Mouse (Mus musculus) embryo, embryonic 10.5 days (tissue): ENCODE measurements around the gene Hspa1a.

Experiments
- DNase-seq: peaks from one replicate; pipeline ENCODE4 v3.0.0-alpha.2; 2015; ENCODE audit warnings: low spot score

Hspa1a gene

DNA sequence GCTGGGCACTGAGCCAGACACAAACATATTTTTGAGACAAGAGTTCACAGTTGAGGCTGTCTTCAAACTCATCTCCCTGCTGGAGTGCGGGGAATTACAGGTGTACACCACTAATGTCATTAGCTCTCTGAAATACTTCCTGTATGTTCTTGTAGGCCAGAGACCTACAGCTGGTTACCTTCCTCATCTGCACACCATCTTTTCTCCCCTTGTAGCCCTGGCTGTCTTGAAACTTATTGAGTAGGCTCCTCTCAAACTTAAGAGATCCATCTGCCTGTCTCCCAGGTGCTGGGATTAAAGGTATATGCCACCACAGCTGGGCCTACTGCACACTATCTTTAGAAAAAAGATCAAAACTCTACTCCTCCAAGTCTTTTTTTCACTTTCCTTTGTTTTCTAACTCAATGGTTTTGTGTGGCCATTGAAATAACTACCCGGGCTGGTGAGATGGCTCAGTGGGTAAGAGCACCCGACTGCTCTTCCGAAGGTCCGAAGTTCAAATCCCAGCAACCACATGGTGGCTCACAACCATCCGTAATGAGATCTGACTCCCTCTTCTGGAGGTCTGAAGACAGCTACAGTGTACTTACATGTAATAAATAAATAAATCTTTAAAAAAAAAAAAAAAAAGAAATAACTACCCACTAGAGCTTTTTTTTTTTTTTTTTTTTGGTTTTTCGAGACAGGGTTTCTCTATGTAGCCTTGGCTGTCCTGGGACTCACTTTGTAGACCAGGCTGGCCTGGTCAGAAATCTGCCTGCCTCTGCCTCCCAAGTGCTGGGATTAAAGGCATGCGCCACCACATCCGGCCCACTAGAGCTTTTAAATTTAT, 23.0 kb downstream of the Hspa1a start:
- peak; percentile 27 for DNase-seq

DNA sequence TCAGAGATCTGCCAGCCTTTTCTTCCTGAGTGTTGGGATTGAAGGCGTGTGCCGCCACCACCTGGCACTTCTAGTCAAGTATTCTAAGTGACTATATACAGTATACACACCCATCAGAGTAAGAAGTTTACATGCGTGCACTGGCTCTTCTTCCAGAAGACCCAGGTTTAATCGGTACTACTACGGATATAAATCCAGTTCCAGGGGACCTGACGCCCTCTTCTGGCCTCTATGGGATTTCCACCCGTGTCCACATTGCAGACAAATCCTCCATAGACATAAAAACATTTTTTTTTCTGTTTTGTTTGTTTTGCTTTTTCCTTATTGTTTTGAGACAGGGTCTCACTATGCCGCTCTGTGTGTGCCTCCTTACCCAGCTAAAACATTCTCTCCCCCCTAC, 24.4 kb downstream of the Hspa1a start:
- peak; percentile 71 for DNase-seq

DNA sequence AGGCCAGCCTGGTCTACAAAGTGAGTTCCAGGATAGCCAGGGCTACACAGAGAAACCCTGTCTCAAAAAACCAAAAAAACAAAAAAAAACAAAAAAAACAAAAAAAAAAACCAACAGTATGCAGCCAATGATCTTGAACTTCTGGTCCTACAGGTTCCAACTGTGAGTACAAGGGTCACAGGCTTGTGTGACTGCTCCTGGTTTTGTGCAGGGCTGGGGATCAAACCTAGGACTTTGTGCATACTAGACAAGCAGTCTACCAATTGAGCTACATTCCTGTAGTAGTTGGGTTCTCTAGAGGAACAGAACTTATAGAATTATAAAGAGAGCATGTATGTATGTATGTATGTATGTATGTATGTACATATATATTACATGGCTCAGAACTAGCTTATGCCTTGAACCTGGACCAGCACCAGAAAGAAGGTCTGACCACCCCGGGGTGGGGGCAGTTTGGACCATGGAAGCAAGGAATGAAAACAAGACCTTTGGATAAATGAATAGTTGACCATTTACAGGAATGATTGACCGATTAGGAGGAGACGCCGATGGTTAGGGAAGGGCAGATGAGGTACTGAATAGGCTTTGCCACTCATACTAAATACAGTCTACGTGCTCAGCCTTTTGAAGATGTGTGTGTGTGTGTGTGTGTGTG, 25.3 kb downstream of the Hspa1a start:
- DNase-seq, result no peak

DNA sequence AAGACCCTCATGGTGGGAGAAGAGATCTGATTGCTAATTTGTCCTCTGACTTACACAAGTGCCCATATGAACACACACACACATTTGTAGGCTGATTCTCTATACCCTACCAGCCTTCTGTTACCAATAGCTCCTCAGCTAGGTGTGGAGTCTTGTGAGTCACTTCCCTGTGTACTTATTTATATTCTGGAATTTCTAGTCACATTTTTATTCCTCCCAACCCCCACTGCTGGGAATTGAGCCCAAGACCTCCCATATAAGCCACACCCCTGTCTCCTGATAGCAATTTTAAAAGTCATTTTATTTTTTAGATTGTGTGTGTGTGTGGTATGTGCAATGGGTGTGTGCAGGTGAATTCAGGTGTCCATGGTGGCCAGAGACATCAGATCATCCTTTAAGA, 27.6 kb downstream of the Hspa1a start:
- DNase-seq, result no peak

DNA sequence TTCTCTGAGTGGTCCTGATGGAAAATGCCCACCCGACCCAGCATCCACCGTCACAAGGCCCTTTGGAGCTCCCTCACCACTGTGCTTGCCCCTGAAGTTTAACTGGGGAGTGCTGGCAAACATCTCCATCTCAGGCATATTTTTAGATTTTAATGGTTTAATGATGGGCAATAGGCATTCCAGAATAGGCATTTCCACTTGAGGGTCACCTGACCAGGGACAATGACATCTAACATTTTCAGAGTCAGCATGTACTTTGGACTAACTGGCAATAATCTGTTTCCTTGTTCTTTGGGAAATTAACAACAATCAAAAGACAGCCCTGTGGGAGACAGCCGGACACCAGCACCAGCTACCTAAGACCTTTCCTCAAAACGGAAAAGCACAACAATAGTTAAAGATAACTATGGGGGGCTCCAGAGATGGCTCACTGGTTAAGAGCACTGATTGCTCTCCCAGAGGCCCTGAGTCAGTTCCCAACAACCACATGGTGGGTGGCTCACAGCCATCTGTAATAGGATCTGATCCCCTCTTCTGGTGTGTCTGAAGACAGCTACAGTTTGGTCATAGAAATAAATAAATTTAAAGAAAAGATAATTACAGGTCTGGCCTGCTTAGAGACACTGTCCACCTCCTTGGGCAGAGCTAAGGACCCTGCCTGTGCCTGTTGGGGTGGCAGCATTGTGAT, 28.7 kb downstream of the Hspa1a start:
- DNase-seq, result no peak

DNA sequence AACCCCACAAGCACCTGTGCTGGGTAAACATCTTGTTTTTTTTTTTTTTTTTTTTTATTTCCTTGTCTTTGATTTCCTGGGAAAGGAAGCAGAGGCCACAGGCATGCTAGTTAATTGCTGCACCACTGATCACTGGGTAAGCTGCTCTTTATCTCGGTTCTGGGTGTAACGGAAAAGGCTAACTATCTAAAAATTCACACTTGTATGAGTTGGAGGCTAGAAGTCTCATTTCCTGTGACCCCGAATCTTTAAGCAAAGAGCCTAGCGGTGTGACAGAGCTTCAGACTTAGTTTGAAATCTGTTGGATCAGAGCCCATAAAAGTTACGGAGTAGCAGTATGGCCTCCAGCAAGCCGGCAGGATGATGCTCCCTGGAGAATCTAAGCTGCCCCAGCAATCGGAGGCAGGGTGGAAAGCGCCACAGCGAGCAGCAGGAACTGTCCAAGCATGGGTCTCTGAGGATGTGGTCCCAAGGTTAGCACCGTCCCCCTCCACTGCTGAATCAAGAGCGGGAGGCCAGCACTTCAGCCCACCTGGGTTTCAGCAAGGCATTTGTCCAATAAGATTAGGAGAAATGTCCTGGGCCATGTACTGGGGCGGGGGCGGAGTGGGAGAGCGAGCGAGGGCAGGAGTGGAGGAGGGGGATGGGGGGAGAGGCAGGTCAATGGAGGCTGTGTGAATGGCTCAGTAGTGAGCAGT, 30.5 kb downstream of the Hspa1a start:
- DNase-seq, result peak; percentile 67

DNA sequence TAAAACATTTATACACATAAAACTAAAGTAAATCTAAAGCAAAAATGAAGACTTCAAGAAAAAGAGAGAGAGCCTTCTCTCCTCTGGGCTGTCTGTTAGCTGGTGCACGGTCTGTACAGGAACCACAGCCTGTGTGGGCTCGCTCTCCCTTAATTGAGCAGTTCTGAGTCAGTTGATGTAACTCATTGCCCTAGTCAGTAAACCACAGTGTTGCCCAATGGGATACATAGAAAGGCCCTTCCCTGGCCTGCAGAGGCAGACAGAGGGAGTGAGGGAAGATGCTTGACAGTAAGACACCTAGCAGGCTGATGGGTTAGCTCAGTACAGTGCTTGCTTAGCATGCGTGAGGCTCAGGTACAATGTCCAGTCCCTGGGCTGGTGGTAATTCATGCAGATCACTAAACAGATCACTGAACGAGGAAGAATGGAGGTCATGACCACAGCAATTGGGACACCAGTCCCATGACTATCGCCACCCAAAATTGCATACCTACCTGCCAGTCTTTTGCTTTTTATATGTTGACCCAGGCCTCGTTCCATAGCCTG, 33.9 kb downstream of the Hspa1a start:
- no peak for DNase-seq

DNA sequence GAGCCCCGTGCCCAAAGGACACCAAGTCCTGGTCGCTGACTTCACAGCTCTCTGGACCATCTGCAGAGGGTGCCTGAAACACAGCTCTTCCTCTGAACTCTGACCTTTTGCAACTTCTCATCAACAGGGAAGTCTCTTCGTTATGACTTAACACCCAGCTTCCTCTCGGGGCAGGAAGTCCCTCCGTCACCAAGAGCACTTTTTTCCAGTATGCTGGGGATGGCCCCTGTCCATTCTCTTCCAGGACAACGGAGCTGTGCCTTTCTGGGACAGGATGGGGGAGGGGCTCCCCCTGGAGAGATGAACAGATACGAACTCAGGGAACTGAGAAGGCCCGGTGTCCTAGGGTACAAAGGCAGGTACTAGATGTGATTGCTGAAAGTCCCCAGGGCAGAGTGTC, 37.1 kb downstream of the Hspa1a start:
- DNase-seq, result no peak

DNA sequence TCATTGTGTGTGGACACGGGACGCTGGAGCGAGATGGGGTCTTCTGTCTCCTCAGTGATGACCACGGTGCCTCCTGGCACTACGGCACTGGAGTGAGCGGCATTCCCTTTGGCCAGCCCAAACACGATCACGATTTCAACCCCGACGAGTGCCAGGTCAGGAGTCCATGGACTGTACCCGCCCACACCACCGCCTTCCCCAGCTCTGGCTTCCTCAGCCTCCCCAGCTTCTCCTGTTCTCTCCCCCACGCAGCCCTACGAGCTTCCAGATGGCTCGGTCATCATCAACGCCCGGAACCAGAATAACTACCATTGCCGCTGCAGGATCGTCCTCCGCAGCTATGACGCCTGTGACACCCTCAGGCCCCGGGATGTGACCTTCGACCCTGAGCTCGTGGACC, 37.9 kb downstream of the Hspa1a start:
- DNase-seq, result no peak

DNA sequence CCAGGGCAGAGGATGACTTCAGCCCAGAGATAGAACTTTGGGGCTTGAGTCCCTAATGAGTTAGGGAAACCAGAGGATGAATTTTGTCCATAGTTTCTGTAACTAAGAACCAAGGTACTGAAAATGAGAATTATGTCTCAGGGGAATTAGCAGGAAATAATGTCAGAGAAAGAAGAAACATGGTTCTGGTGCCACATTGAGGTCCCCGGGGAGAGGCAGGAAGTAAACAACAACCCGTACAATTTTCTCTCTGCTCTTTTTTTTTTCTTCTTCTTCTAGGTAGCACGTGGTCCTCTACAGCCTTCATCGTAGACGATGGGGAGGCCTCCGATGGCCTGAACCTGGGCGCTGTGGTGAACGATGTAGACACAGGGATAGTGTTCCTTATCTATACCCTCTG, 39.7 kb downstream of the Hspa1a start:
- DNase-seq, result no peak

DNA sequence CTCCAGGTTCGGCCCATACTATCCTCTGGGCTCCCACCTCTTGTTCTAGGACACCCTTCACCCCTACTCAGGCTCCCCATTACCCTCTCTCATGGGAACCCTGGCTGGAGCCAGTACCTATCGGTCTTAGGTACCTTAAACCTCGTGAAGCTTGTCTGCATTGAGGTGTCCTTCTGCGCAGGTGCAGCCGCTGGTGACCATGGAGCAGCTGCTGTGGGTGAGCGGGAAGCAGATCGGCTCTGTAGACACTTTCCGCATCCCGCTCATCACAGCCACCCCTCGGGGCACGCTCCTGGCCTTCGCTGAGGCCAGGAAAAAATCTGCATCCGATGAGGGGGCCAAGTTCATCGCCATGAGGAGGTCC, 40.2 kb downstream of the Hspa1a start:
- DNase-seq, result peak; percentile 34

DNA sequence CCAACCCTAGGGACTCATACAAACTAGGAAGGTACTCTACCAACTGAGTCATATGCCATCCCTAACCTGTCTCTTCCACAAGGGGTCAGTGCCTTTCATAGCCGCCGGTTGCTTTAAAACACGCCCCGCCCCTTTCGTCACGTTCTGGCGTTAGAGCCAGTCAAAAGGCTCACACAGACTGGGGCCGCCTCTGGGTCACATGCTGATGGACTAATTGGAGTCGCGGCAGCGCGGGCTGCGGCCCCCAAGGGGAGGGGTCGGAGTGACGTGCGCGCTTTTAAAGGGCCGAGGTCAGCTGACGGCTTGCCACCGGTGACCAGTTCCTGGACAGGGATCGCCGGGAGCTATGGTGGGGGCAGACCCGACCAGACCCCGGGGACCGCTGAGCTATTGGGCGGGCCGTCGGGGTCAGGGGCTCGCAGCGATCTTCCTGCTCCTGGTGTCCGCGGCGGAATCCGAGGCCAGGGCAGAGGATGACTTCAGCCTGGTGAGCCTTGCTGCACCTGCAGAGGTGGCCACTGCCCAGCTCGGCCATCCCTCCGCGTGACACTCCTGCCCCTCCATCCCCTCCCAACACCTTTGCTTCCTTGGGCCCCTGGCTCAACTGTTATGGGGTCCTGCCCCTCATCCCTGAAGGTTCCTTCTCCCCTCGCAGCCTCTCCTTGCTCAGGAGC, 40.8 kb downstream of the Hspa1a start, which contains the start of gene Neu1:
Neu1 (plus strand) TSS at position 193 of the 674 bp plus-strand sequence.
- peak; percentile 100 for DNase-seq

DNA sequence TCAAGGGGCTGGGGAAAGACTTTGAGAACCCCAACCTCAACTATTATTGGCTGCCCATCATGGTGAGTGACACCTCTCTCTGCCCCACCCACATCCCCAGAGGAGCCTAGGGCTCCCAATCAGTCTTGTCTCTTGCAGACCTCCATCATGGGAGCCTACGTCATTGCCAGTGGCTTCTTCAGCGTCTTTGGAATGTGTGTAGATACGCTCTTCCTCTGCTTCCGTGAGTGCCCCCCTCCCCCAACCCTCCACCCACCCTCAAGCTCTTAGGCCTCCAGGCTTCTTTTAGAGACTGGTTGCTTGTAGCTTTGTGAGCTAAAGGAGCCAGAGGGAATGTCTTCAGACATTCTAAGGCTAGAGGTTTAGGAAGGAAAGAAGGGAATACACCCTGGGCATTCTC, 43.1 kb downstream of the Hspa1a start:
- no peak for DNase-seq

DNA sequence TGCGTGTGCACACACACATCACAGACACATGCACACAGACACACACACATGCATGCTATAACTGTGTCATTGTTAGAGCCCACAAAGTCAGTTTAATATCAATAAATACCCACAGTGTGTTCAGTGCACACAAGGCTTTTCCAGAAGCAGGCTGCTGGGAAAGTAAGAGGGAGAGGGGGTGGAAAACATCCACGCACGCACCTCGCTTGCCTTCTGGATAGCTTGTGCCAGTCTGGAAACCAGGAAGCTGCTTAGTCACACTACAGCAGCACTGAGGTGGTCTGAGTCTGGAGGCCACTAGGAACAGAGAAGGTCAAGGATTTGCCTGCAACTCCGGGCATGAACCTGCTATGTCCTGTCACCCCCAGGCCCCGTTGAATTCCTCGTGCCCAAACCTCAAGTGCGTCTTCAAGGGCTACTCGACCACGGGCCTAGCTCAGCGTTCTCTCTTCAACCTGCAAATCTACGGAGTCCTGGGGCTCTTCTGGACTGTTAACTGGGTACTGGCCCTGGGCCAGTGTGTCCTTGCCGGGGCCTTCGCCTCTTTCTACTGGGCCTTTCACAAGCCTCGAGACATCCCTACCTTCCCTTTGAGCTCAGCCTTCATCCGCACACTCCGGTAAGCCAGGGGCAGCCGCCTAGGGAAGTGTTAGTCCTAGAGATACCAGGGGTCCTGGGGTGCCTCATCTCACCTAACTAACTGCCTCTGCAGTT, 44.5 kb downstream of the Hspa1a start:
- DNase-seq, result no peak

DNA sequence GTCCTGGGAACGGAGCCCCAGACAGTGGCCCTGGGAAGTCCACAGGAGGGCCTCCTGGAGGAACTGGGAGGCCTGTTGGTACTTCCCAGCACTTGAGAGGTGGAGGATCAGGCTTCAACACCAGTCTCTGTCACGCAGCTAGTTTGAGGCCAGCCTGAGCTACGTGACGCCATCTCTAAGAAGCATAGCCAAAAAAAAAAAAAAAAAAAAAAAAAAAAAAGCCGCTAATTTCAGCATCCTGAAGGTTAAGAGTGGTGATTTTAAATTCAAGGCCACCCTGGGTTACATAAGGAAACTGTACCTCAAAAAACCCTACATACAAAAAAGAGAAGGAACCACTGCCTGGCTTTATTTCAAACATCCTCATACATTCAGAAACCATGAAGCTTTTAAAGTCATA, 47.7 kb downstream of the Hspa1a start:
- no peak for DNase-seq

DNA sequence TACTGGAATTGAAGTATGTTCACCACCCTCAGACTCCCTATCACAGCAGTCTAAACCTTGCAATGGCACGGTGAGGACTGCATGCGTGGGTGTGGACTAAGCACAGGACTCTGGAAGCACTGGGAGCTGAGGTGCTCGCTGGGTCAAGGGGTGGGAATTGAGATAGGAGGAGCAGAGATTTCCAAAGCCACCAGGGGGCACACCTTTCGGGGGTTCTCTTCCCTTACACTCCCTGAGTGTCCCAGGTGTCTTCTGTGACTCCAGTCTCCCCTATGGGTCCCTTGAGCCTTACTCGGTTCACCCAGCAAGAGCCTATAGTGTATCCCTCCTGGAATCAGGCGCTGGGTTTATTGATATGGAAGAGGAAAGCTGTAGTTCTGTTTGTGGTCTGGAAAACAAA, 49.0 kb downstream of the Hspa1a start:
- DNase-seq, result peak; percentile 18
